31 mouse cellular contexts compared by ENCODE assay signal in genomic region chr9:111457176-111457935, GRCm38 (mm10). TPM values are rescaled to one million over a fixed set of nuclear protein-coding genes. Genes with fewer than 3 reads are reported as not detected.
DNase-seq lines count a peak whose midpoint lies in the region; ATAC-seq and TF ChIP-seq lines count a peak whose summit lies in the region.
"Had no signal": no experiment of that assay in that cellular context is flagged by ENCODE, and none has a peak within 500 bp of the region (broad histone marks: within the 10 kb centered on the region; RNA-seq: fewer than 3 reads in every experiment).

No protein-coding gene starts in this region.

- 78% methylated on average over 10 of the region's 10 CpGs for WGBS in forebrain, embryonic 15.5 days
- WGBS in forebrain, embryonic 14.5 days: 71% methylated on average over 10 of the region's 10 CpGs
- 77% methylated on average over 10 of the region's 10 CpGs for WGBS in hindbrain, embryonic 14.5 days
- 87% methylated on average over 10 of the region's 10 CpGs for WGBS in hindbrain, embryonic 10.5 days
- 74% methylated on average over 10 of the region's 10 CpGs for WGBS in midbrain, embryonic 16.5 days

- ATAC-seq in forebrain, embryonic 15.5 days (replicated peaks): no peak
- no peak for ATAC-seq in forebrain, embryonic 14.5 days
- no peak for ATAC-seq in hindbrain, embryonic 14.5 days (ENCODE audit: low FRiP score)
- ATAC-seq in midbrain, embryonic 16.5 days: no peak
- ATAC-seq: inflammation-experienced regulatory T-cells, adult 6 months; lung, postnatal 0 days; Patski had no signal

- no peak for TF ChIP-seq CTCF in brain, embryonic 14.5 days (IDR thresholded peaks at IDR 0.05; ENCODE audit: borderline replicate concordance, extremely low read depth, insufficient read depth, insufficient read length)

- H3K27ac ChIP-seq in forebrain, embryonic 15.5 days (replicated peaks): 0 out of 2 replicates have a peak overlapping the region, but pooled peaks have one; percentile 19
- no peak overlapping the region for H3K27ac ChIP-seq in forebrain, embryonic 14.5 days (ENCODE audit: low read depth, low read length)
- H3K27ac ChIP-seq in hindbrain, embryonic 14.5 days: peak overlapping the region; percentile 43; the same call in 1 of the 2 replicates
- H3K27ac ChIP-seq in hindbrain, embryonic 10.5 days: no peak overlapping the region
- peak overlapping the region; percentile 17; the same call in 1 of the 2 replicates for H3K27ac ChIP-seq in midbrain, embryonic 16.5 days (ENCODE audit: low read length)
- H3K27ac ChIP-seq: embryonic facial prominence, embryonic 10.5 days; embryonic facial prominence, embryonic 15.5 days; heart, embryonic 10.5 days; heart, embryonic 15.5 days; limb, embryonic 10.5 days; limb, embryonic 15.5 days; liver, embryonic 13.5 days; neural tube, embryonic 15.5 days had no signal

- H3K36me3 ChIP-seq in forebrain, embryonic 15.5 days: no peaks in the 10 kb centered on the region
- H3K36me3 ChIP-seq in forebrain, embryonic 14.5 days (ENCODE audit: control insufficient read depth, insufficient read depth, low read length): no peaks in the 10 kb centered on the region
- no peaks in the 10 kb centered on the region for H3K36me3 ChIP-seq in hindbrain, embryonic 14.5 days (replicated peaks; ENCODE audit: control insufficient read depth, insufficient read depth)
- H3K36me3 ChIP-seq in hindbrain, embryonic 10.5 days: no peaks in the 10 kb centered on the region
- no peaks in the 10 kb centered on the region for H3K36me3 ChIP-seq in midbrain, embryonic 16.5 days (ENCODE audit: control insufficient read depth, insufficient read depth, low read length)
- H3K36me3 ChIP-seq: embryonic facial prominence, embryonic 10.5 days; embryonic facial prominence, embryonic 15.5 days; heart, embryonic 10.5 days; heart, embryonic 15.5 days; limb, embryonic 10.5 days; limb, embryonic 15.5 days; liver, embryonic 13.5 days; neural tube, embryonic 15.5 days had no signal

- H3K9ac ChIP-seq in forebrain, embryonic 15.5 days (replicated peaks): no peak overlapping the region
- H3K9ac ChIP-seq in forebrain, embryonic 14.5 days (ENCODE audit: low read length): no peak overlapping the region
- no peak overlapping the region for H3K9ac ChIP-seq in hindbrain, embryonic 14.5 days
- H3K9ac ChIP-seq in midbrain, embryonic 16.5 days (ENCODE audit: low read depth, low read length): no peak overlapping the region
- H3K9ac ChIP-seq: embryonic facial prominence, embryonic 15.5 days; heart, embryonic 15.5 days; limb, embryonic 15.5 days; liver, embryonic 13.5 days; neural tube, embryonic 15.5 days had no signal

- no peaks in the 10 kb centered on the region for H3K27me3 ChIP-seq in forebrain, embryonic 15.5 days
- no peaks in the 10 kb centered on the region for H3K27me3 ChIP-seq in forebrain, embryonic 14.5 days (replicated peaks; ENCODE audit: control insufficient read depth, insufficient read depth, low read length)
- H3K27me3 ChIP-seq in hindbrain, embryonic 14.5 days (ENCODE audit: control insufficient read depth, insufficient read depth, low read length): no peaks in the 10 kb centered on the region
- no peaks in the 10 kb centered on the region for H3K27me3 ChIP-seq in hindbrain, embryonic 10.5 days (ENCODE audit: insufficient read depth, poor library complexity, severe bottlenecking)
- no peaks in the 10 kb centered on the region for H3K27me3 ChIP-seq in midbrain, embryonic 16.5 days (ENCODE audit: control insufficient read depth, insufficient read depth, low read depth, low read length)
- H3K27me3 ChIP-seq: embryonic facial prominence, embryonic 15.5 days; heart, embryonic 15.5 days; limb, embryonic 15.5 days; liver, embryonic 13.5 days; megakaryocyte, embryonic 14.5 days; neural tube, embryonic 15.5 days; Patski had no signal

- no peak overlapping the region for H3K4me2 ChIP-seq in forebrain, embryonic 15.5 days (replicated peaks)
- H3K4me2 ChIP-seq in forebrain, embryonic 14.5 days (ENCODE audit: low read length): no peak overlapping the region
- no peak overlapping the region for H3K4me2 ChIP-seq in hindbrain, embryonic 14.5 days (replicated peaks)
- H3K4me2 ChIP-seq in midbrain, embryonic 16.5 days (ENCODE audit: low read length): no peak overlapping the region
- H3K4me2 ChIP-seq: embryonic facial prominence, embryonic 15.5 days; heart, embryonic 15.5 days; limb, embryonic 15.5 days; liver, embryonic 13.5 days; neural tube, embryonic 15.5 days had no signal

- no peak for DNase-seq in forebrain, embryonic 14.5 days (ENCODE audit: low spot score)
- DNase-seq in hindbrain, embryonic 14.5 days (ENCODE audit: low spot score): no peak
- no peak for DNase-seq in hindbrain, embryonic 10.5 days (ENCODE audit: low spot score)
- DNase-seq in brain, embryonic 14.5 days (ENCODE audit: low read depth): peak; percentile 28
- DNase-seq in T-cell, adult 2 months (ENCODE audit: low spot score): no peak
- DNase-seq: adrenal gland, postnatal 25 days; cerebellum, adult 2 months; cerebellum, postnatal 14 days; heart, postnatal 36 days; kidney, adult 11 months; kidney, postnatal 14 days; layer of hippocampus, adult 9-11 months; liver, embryonic 13.5 days; lung, adult 18-20 months; lung, postnatal 4 days; retina, postnatal 1 day; right cerebral cortex, postnatal 14 days; thymus, postnatal 4 days had no signal

- TF ChIP-seq POLR2A in brain, embryonic 14.5 days (IDR thresholded peaks at IDR 0.05; ENCODE audit: borderline replicate concordance, extremely low read depth, insufficient read depth, insufficient read length, poor library complexity, severe bottlenecking): no peak

- H3K4me3 ChIP-seq in forebrain, embryonic 15.5 days: no peak overlapping the region
- H3K4me3 ChIP-seq in forebrain, embryonic 14.5 days (ENCODE audit: low read depth, low read length): no peak overlapping the region
- H3K4me3 ChIP-seq in hindbrain, embryonic 14.5 days (replicated peaks; ENCODE audit: low read length): no peak overlapping the region
- no peak overlapping the region for H3K4me3 ChIP-seq in hindbrain, embryonic 10.5 days
- no peak overlapping the region for H3K4me3 ChIP-seq in midbrain, embryonic 16.5 days (ENCODE audit: low read depth, low read length)
- H3K4me3 ChIP-seq: embryonic facial prominence, embryonic 10.5 days; embryonic facial prominence, embryonic 15.5 days; heart, embryonic 10.5 days; heart, embryonic 15.5 days; limb, embryonic 10.5 days; limb, embryonic 15.5 days; liver, embryonic 13.5 days; megakaryocyte, embryonic 14.5 days; neural tube, embryonic 15.5 days had no signal

- H3K9me3 ChIP-seq in forebrain, embryonic 15.5 days: no peaks in the 10 kb centered on the region
- H3K9me3 ChIP-seq in forebrain, embryonic 14.5 days (replicated peaks; ENCODE audit: control insufficient read depth, low read length): no peaks in the 10 kb centered on the region
- no peaks in the 10 kb centered on the region for H3K9me3 ChIP-seq in hindbrain, embryonic 14.5 days (ENCODE audit: control insufficient read depth, low read length)
- H3K9me3 ChIP-seq in hindbrain, embryonic 10.5 days: no peaks in the 10 kb centered on the region
- no peaks in the 10 kb centered on the region for H3K9me3 ChIP-seq in midbrain, embryonic 16.5 days (replicated peaks; ENCODE audit: control insufficient read depth, low read length, poor library complexity, severe bottlenecking)
- H3K9me3 ChIP-seq: embryonic facial prominence, embryonic 10.5 days; embryonic facial prominence, embryonic 15.5 days; heart, embryonic 10.5 days; heart, embryonic 15.5 days; limb, embryonic 10.5 days; limb, embryonic 15.5 days; liver, embryonic 13.5 days; megakaryocyte, embryonic 14.5 days; neural tube, embryonic 15.5 days had no signal

- peaks cover 7% of the 10 kb centered on the region for H3K4me1 ChIP-seq in forebrain, embryonic 15.5 days
- H3K4me1 ChIP-seq in forebrain, embryonic 14.5 days (ENCODE audit: control insufficient read depth, insufficient read depth, low read length): no peaks in the 10 kb centered on the region
- peaks cover 15% of the 10 kb centered on the region for H3K4me1 ChIP-seq in hindbrain, embryonic 14.5 days (replicated peaks; ENCODE audit: control insufficient read depth, insufficient read depth, low read length)
- peaks cover 18% of the 10 kb centered on the region for H3K4me1 ChIP-seq in hindbrain, embryonic 10.5 days (replicated peaks)
- no peaks in the 10 kb centered on the region; the same call in 1 of the 2 replicates for H3K4me1 ChIP-seq in midbrain, embryonic 16.5 days (ENCODE audit: control insufficient read depth, insufficient read depth, low read length)
- H3K4me1 ChIP-seq: megakaryocyte, embryonic 14.5 days had no signal

RNA-seq across cellular contexts. Expression of gene Dclk3, which starts 18.5 kb away (rescaled TPM):
- polyA plus RNA-seq in forebrain, embryonic 15.5 days (2015; fragmentation: Nextera tagmentation; extraction: Ambion mirVana): 5.3 and 5.4 TPM in 2 replicates
- 2.1 and 3.0 TPM in 2 replicates for polyA plus RNA-seq in forebrain, embryonic 14.5 days (2014; fragmentation: Nextera tagmentation; extraction: Ambion mirVana)
- polyA plus RNA-seq in hindbrain, embryonic 14.5 days (2014; fragmentation: Nextera tagmentation; extraction: Ambion mirVana): 6.2 and 7.1 TPM in 2 replicates
- 0.30 and 0.35 TPM in 2 replicates for polyA plus RNA-seq in hindbrain, embryonic 10.5 days (2016; fragmentation: Nextera tagmentation; extraction: Ambion mirVana)
- polyA plus RNA-seq in brain, embryonic 14.5 days (2012; rRNA removed): 3.0 and 4.2 TPM in 2 replicates
- polyA plus RNA-seq in midbrain, embryonic 16.5 days (2015; fragmentation: Nextera tagmentation; extraction: Ambion mirVana): 7.0 and 7.5 TPM in 2 replicates
- polyA plus RNA-seq: inflammation-experienced regulatory T-cells, adult 6 months; liver, embryonic 13.5 days had no signal

Comparison
In these comparisons a context has a peak if more than half of its experiments do, and no peak if none do; other contexts are left out.
1. H3K27ac ChIP-seq: peak in forebrain, embryonic 15.5 days (single experiment), hindbrain, embryonic 14.5 days (single experiment) and midbrain, embryonic 16.5 days (single experiment); none in forebrain, embryonic 14.5 days (single experiment) and hindbrain, embryonic 10.5 days (single experiment).